Mouse (Mus musculus) liver, embryonic 12.5 days (tissue): Measurements from ENCODE around the gene Tmem41b. TPM values are rescaled to one million over a fixed set of nuclear protein-coding genes. Genes with fewer than 3 reads are reported as not detected.

Experiments
- ATAC-seq: fragments of 200-750 bp; cut with Nextera tagmentation; 2 replicates; pipeline ENCODE4 v1.8.0; 2017; ENCODE audit warnings: moderate number of reproducible peaks, mild to moderate bottlenecking, moderate library complexity
- H3K27ac ChIP-seq: fragments of 300-500 bp; sonication (generic); 2 replicates; pipeline ENCODE4 v1.5.1; 2016; ENCODE audit warnings: mild to moderate bottlenecking
- H3K27me3 ChIP-seq: fragments of 300-500 bp; sonication (generic); replicated peaks from 2 replicates; pipeline ENCODE4 v1.6.1; 2016; ENCODE audit warnings: mild to moderate bottlenecking, moderate library complexity
- H3K36me3 ChIP-seq: fragments of 300-500 bp; sonication (generic); 2 replicates; pipeline ENCODE4 v1.6.1; 2016; ENCODE audit warnings: mild to moderate bottlenecking, moderate library complexity
- H3K4me1 ChIP-seq: fragments of 300-500 bp; sonication (generic); 2 replicates; pipeline ENCODE4 v1.6.1; 2016
- H3K4me2 ChIP-seq: fragments of 300-500 bp; sonication (generic); 2 replicates; pipeline ENCODE4 v1.6.1; 2016; ENCODE audit warnings: mild to moderate bottlenecking, moderate library complexity
- H3K4me3 ChIP-seq: fragments of 300-500 bp; sonication (generic); 2 replicates; pipeline ENCODE4 v1.5.1; 2016; ENCODE audit warnings: mild to moderate bottlenecking, moderate library complexity
- H3K9ac ChIP-seq: fragments of 300-500 bp; sonication (generic); 2 replicates; pipeline ENCODE4 v1.6.1; 2016; ENCODE audit warnings: mild to moderate bottlenecking, moderate library complexity
- H3K9me3 ChIP-seq: fragments of 300-500 bp; sonication (generic); replicated peaks from 2 replicates; pipeline ENCODE4 v1.6.1; 2016; ENCODE audit warnings: mild to moderate bottlenecking, moderate library complexity
- WGBS: fragments of 180-500 bp; shearing (Covaris S2); methylation state at CpG from one replicate; pipeline ENCODE4 v1.1.7; 2016; ENCODE audit not compliant: insufficient replicate concordance; 5-methylcytosine and 5-hydroxymethylcytosine counted together
- polyA plus RNA-seq: library from polyadenylated mRNA; unstranded; fragments of >200 nt; fragmentation: Nextera tagmentation; extraction: Ambion mirVana; gene quantifications from 2 replicates; pipeline ENCODE4 v1.2.1, GENCODE M21; 2016

The Tmem41b gene
- polyA plus RNA-seq, 1 experiment from 2014 or later = 47.4 TPM

DNA sequence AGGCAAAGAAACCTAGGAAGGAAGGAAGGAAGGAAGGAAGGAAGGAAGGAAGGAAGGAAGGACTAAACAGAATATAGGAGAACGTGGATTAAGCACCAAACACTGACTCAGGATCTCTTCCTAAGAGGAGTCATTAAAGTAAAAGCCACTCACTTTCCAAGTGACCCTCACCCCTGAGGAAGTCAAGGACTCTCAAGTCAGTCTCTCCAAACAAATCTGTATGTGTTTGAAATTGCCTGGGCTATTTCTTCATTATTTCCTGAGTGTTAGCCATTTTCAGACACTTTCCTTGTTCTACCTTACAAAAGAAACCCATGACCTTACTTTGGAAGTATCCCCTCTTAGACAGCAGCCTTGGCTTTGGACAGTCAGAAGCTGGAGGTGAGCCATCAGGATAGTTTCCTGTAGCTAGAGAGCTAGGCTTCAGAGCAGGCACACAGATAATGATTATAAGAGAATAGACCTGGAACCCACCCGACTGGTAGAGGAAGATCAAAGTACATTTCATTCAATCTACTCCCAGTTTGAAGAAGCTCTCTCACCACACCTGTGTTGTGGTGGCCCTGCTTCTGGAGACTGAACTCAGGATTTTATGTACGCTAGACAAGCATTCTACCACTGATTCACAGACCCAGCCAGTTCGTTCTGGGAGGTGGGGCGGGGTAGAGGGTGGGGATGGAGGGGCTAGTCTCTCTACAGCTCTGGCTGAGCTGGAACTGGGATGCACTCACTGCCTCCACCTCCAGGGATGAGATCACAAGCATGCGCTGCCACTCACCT, 31.9 kb downstream of the Tmem41b start:
- WGBS = 48% methylated on average over 6 of the region's 6 CpGs
- H3K9ac ChIP-seq = no peak overlapping the region
- no peak overlapping the region for H3K4me2 ChIP-seq
- no peak overlapping the region for H3K27ac ChIP-seq
- no peak overlapping the region for H3K4me3 ChIP-seq
- H3K4me1 ChIP-seq = peaks cover 43% of the 10 kb centered on the region
- H3K36me3 ChIP-seq = no peaks in the 10 kb centered on the region
- no peak for ATAC-seq
- H3K27me3 ChIP-seq = no peaks in the 10 kb centered on the region
- no peaks in the 10 kb centered on the region for H3K9me3 ChIP-seq

DNA sequence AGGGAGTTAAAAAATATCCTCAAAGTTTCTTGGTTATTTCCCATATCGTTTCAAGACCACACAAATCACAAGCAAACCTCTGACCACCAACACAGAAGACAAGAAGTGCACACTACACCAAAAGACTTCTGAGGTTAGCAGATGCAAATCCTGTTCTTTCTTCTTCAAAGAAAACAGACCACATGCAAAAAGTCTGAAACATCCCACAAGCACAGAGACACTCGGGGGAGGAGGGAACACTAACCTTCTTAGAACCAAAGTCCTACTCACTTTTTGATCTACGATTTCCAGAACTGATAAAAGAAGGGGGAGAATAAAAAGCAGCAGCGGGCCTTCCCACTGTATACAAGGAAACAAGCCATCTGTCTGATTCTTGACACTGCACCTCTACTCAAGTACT, 35.4 kb downstream of the Tmem41b start:
- no peak overlapping the region for H3K4me2 ChIP-seq
- H3K4me3 ChIP-seq = no peak overlapping the region
- WGBS = 66% methylated on average over 4 of the region's 4 CpGs
- H3K36me3 ChIP-seq = no peaks in the 10 kb centered on the region
- no peaks in the 10 kb centered on the region for H3K9me3 ChIP-seq
- H3K9ac ChIP-seq = no peak overlapping the region
- no peak overlapping the region for H3K27ac ChIP-seq
- no peak for ATAC-seq
- H3K27me3 ChIP-seq = no peaks in the 10 kb centered on the region
- peaks cover 13% of the 10 kb centered on the region for H3K4me1 ChIP-seq

DNA sequence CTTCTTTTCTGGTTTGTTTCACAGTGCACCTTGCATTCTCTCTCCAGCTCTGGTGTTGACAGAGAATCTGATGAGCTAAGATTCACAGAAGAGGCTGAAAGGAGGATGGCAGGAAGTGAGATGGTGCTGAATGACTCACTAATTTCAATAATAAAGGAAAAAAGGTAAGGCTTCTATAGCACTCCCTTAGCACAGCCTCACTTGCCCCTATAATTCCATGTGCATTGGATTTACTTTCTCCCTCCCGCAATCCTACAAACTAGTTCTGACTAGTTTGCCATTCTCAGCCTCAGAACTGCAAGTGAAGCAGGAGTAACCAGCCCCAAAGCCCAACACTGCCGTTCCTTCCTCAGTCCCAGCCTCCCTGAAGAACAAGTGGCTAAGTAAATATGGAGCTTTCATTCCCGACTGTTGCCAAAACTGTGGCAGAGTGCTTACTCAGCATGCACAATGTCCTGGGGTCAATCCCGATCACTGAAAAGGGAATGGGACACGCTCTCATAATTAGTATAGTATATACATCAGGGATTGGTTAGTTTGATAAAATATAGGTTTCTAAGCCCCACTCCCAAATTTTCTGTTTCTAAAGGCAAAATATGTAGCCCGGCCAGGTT, 42.2 kb downstream of the Tmem41b start:
- no peak overlapping the region for H3K4me2 ChIP-seq
- H3K9ac ChIP-seq = no peak overlapping the region
- peaks cover 7% of the 10 kb centered on the region; the same call in 1 of the 2 replicates for H3K4me1 ChIP-seq
- no peak overlapping the region for H3K27ac ChIP-seq
- H3K4me3 ChIP-seq = no peak overlapping the region
- no peaks in the 10 kb centered on the region for H3K36me3 ChIP-seq
- 74% methylated on average over 6 of the region's 6 CpGs for WGBS
- H3K9me3 ChIP-seq = no peaks in the 10 kb centered on the region
- ATAC-seq = no peak
- no peaks in the 10 kb centered on the region for H3K27me3 ChIP-seq

DNA sequence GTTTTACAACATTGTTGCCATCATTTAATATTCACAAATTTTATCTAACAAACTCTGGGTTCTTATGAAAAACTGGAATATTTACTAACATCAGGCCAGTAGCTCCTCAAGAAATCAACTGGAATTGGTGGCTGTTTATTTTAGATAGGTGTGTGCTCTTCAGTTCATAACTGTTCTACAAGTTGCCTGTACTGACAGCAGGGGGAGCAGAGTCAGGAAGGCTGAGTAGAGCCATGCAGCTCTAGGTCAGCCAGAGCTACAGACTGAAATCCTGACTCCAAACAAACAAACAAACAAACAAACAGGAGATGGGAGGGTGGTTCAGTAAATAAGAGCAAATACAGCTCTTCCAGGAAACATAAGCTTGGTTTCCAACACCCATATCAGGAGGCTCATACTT, 57.1 kb downstream of the Tmem41b start:
- H3K36me3 ChIP-seq = peaks cover 42% of the 10 kb centered on the region
- H3K9me3 ChIP-seq = no peaks in the 10 kb centered on the region
- no peaks in the 10 kb centered on the region for H3K27me3 ChIP-seq
- H3K4me2 ChIP-seq = no peak overlapping the region
- no peak overlapping the region for H3K27ac ChIP-seq
- no peak for ATAC-seq
- no peak overlapping the region for H3K4me3 ChIP-seq
- H3K9ac ChIP-seq = no peak overlapping the region
- H3K4me1 ChIP-seq = no peaks in the 10 kb centered on the region

- Histone ChIP-seq H3K4me2 (no peak overlapping the region), H3K36me3 (peaks cover 34% of the 10 kb centered on the region), H3K9me3 (no peaks in the 10 kb centered on the region), H3K27me3 (no peaks in the 10 kb centered on the region), H3K4me1 (no peaks in the 10 kb centered on the region), H3K9ac (no peak overlapping the region), H3K27ac (no peak overlapping the region), H3K4me3 (no peak overlapping the region)
- ATAC-seq = no peak
- WGBS = 74% methylated on average over 6 of the region's 6 CpGs
These were observed 58.4 kb downstream of the Tmem41b start for GRCm38 (mm10) chr7:109928365-109928764.

- ATAC-seq = no peak
- H3K4me2 ChIP-seq = no peak overlapping the region
- H3K27ac ChIP-seq = no peak overlapping the region
- no peak overlapping the region for H3K4me3 ChIP-seq
- no peaks in the 10 kb centered on the region for H3K9me3 ChIP-seq
- H3K9ac ChIP-seq = no peak overlapping the region
- H3K27me3 ChIP-seq = no peaks in the 10 kb centered on the region
- peaks cover 4% of the 10 kb centered on the region; the same call in 1 of the 2 replicates for H3K4me1 ChIP-seq
- 60% methylated on average over 2 of the region's 2 CpGs for WGBS
- H3K36me3 ChIP-seq = peaks cover 28% of the 10 kb centered on the region
These were observed 61.8 kb downstream of the Tmem41b start for GRCm38 (mm10) chr7:109924965-109925364.

GRCm38 (mm10) chr7:109922889-109923288, 63.8 kb downstream of the Tmem41b start:
- peaks cover 42% of the 10 kb centered on the region for H3K36me3 ChIP-seq
- WGBS = 70% methylated on average over 4 of the region's 4 CpGs
- no peak overlapping the region for H3K9ac ChIP-seq
- H3K27me3 ChIP-seq = no peaks in the 10 kb centered on the region
- H3K4me1 ChIP-seq = peaks cover 4% of the 10 kb centered on the region; the same call in 1 of the 2 replicates
- H3K4me2 ChIP-seq = no peak overlapping the region
- H3K27ac ChIP-seq = no peak overlapping the region
- H3K9me3 ChIP-seq = no peaks in the 10 kb centered on the region
- H3K4me3 ChIP-seq = no peak overlapping the region
- ATAC-seq = no peak

Other genes starting within 250 kb of the Tmem41b start
- gene Tmem9b, start 234.1 kb downstream of the Tmem41b start, polyA plus RNA-seq = 38.8 and 39.6 TPM in 2 replicates
- gene Nrip3, start 204.9 kb downstream of the Tmem41b start, polyA plus RNA-seq = 0.59 and 0.67 TPM in 2 replicates
- gene Scube2, start 121.2 kb downstream of the Tmem41b start, polyA plus RNA-seq = 0.04 and 0.19 TPM in 2 replicates
- gene Dennd5a, start 26.5 kb downstream of the Tmem41b start, polyA plus RNA-seq = 13.3 and 14.8 TPM in 2 replicates
- gene Ipo7, start 31.3 kb upstream of the Tmem41b start, polyA plus RNA-seq = 35.8 and 35.9 TPM in 2 replicates
- 13.5 and 14.2 TPM in 2 replicates for gene Zfp143, start 74.3 kb upstream of the Tmem41b start, polyA plus RNA-seq
- 23.6 and 24.9 TPM in 2 replicates for gene Wee1, start 135.1 kb upstream of the Tmem41b start, polyA plus RNA-seq
- gene Swap70, start 234.8 kb upstream of the Tmem41b start, polyA plus RNA-seq = 17.4 and 17.7 TPM in 2 replicates